Mouse (Mus musculus) stomach, embryonic 14.5 days (tissue): ENCODE measurements around the gene Actl7a. TPM values are rescaled to one million over a fixed set of nuclear protein-coding genes. Genes with fewer than 3 reads are reported as not detected.

ENCODE experiments used
- ATAC-seq: fragments of 200-750 bp; cut with Nextera tagmentation; 2 replicates; pipeline ENCODE4 v1.8.0; 2017; ENCODE audit warnings: low read depth, moderate TSS enrichment; ENCODE audit not compliant: insufficient number of reproducible peaks, insufficient read depth, low FRiP score
- H3K27ac ChIP-seq: fragments of 300-500 bp; sonication (generic); 2 replicates; pipeline ENCODE4 v1.5.1; 2014; ENCODE audit warnings: mild to moderate bottlenecking, low read length, moderate library complexity, mixed read lengths
- H3K27me3 ChIP-seq: fragments of 300-500 bp; sonication (generic); 2 replicates; pipeline ENCODE4 v1.6.1; 2014; ENCODE audit warnings: low read length, control low read depth, mixed read lengths; ENCODE audit not compliant: control insufficient read depth, insufficient read depth
- H3K36me3 ChIP-seq: fragments of 300-500 bp; sonication (generic); 2 replicates; pipeline ENCODE4 v1.6.1; 2014; ENCODE audit warnings: mild to moderate bottlenecking, control low read depth, low read length, moderate library complexity, mixed read lengths; ENCODE audit not compliant: control insufficient read depth, insufficient read depth
- H3K4me1 ChIP-seq: fragments of 300-500 bp; sonication (generic); 2 replicates; pipeline ENCODE4 v1.6.1; 2014; ENCODE audit warnings: low read length, control low read depth, mixed read lengths; ENCODE audit not compliant: control insufficient read depth, insufficient read depth
- H3K4me2 ChIP-seq: fragments of 300-500 bp; sonication (generic); replicated peaks from 2 replicates; pipeline ENCODE4 v1.6.1; 2014; ENCODE audit warnings: low read depth, low read length, control low read depth
- H3K4me3 ChIP-seq: fragments of 300-500 bp; sonication (generic); 2 replicates; pipeline ENCODE4 v1.5.1; 2014; ENCODE audit warnings: low read depth, low read length, control low read depth
- H3K9ac ChIP-seq: fragments of 300-500 bp; sonication (generic); replicated peaks from 2 replicates; pipeline ENCODE4 v1.6.1; 2014; ENCODE audit warnings: low read depth, mild to moderate bottlenecking, control low read depth, low read length, moderate library complexity, mixed read lengths
- H3K9me3 ChIP-seq: fragments of 300-500 bp; sonication (generic); 2 replicates; pipeline ENCODE4 v1.6.1; 2016; ENCODE audit warnings: low read depth, low read length, control low read depth; ENCODE audit not compliant: control insufficient read depth
- WGBS: fragments of 180-500 bp; shearing (Covaris S2); extraction: QIAGEN DNeasy Blood & Tissue Kit; methylation state at CpG from one replicate; pipeline ENCODE4 v1.1.7; 2014; 5-methylcytosine and 5-hydroxymethylcytosine counted together
- polyA plus RNA-seq: library from polyadenylated mRNA; unstranded; fragments of >200 nt; fragmentation: Nextera tagmentation; extraction: Ambion mirVana; gene quantifications from 2 replicates; pipeline ENCODE4 v1.2.1, GENCODE M21; 2014

Gene Actl7a
- polyA plus RNA-seq, 1 experiment from 2014 or later = not detected

GRCm38 (mm10) chr4:56791373-56791772 is 48.2 kb downstream of the Actl7a start:
- H3K4me2 ChIP-seq = no peak overlapping the region
- H3K4me3 ChIP-seq = no peak overlapping the region
- H3K36me3 ChIP-seq = peaks cover 82% of the 10 kb centered on the region
- no peaks in the 10 kb centered on the region for H3K4me1 ChIP-seq
- H3K9ac ChIP-seq = no peak overlapping the region
- H3K27me3 ChIP-seq = no peaks in the 10 kb centered on the region
- ATAC-seq = 0 out of 2 replicates have a peak, but pooled peaks have one; percentile 46
- H3K27ac ChIP-seq = no peak overlapping the region
- no peaks in the 10 kb centered on the region for H3K9me3 ChIP-seq
- 34% methylated on average over 1 of the region's 1 CpGs for WGBS

Other genes starting within 250 kb of the Actl7a start
- gene Gm26657, start 3.3 kb upstream of the Actl7a start, polyA plus RNA-seq = not detected in 2 replicates
- not detected in 2 replicates for gene Actl7b, start 2.0 kb upstream of the Actl7a start, polyA plus RNA-seq
- gene Elp1, start 58.9 kb downstream of the Actl7a start, polyA plus RNA-seq = 51.6 and 55.8 TPM in 2 replicates
- 18.2 and 20.1 TPM in 2 replicates for gene Fam206a, start 58.9 kb downstream of the Actl7a start, polyA plus RNA-seq
- 26.5 and 26.7 TPM in 2 replicates for gene Ctnnal1, start 121.8 kb downstream of the Actl7a start, polyA plus RNA-seq
- 10.6 and 11.8 TPM in 2 replicates for gene Tmem245, start 204.0 kb downstream of the Actl7a start, polyA plus RNA-seq
- 1.1 and 1.6 TPM in 2 replicates for gene Frrs1l, start 247.0 kb downstream of the Actl7a start, polyA plus RNA-seq